Mouse (Mus musculus) G1E (cell line): ENCODE measurements at regions not wholly inside any gene's neighbourhood (a gene's known extent, or its start where the extent isn't known, plus 50 kb on each side); places are given as distances from the start of the nearest gene placed in this dataset.

Experiments used
- ATAC-seq: 2 replicates; pipeline ENCODE4 v1.8.0; 2016; ENCODE audit warnings: mild to moderate bottlenecking; ENCODE audit not compliant: insufficient number of reproducible peaks, poor library complexity, low FRiP score, severe bottlenecking; ENCODE audit errors: extremely low read depth
- DNase-seq: peaks from one replicate; pipeline ENCODE4 v3.0.0; 2012; ENCODE audit warnings: low spot score
- H3K27me3 ChIP-seq: 2 replicates; pipeline ENCODE4 v1.6.1; 2012; ENCODE audit warnings: mild to moderate bottlenecking, low read length, inconsistent platforms; ENCODE audit not compliant: insufficient read depth
- H3K36me3 ChIP-seq: replicated peaks from 2 replicates; pipeline ENCODE3; 2012; ENCODE audit warnings: mild to moderate bottlenecking, inconsistent platforms
- H3K4me1 ChIP-seq: 2 replicates; pipeline ENCODE4 v1.6.1; 2012; ENCODE audit warnings: low read depth, low read length, inconsistent platforms, mixed read lengths; ENCODE audit not compliant: insufficient read depth
- H3K4me3 ChIP-seq: 2 replicates; pipeline ENCODE4 v1.5.1; 2012; ENCODE audit warnings: low read depth, mild to moderate bottlenecking, inconsistent platforms, low read length, moderate library complexity, mixed read lengths
- H3K9me3 ChIP-seq: replicated peaks from 2 replicates; pipeline ENCODE4 v1.6.1; 2012; ENCODE audit warnings: inconsistent platforms
- CTCF ChIP-seq: IDR thresholded peaks from 2 replicates; pipeline ENCODE4 v1.5.1; 2012; ENCODE audit warnings: low read depth, low read length, inconsistent platforms, mixed read lengths
- GATA1 ChIP-seq: IDR thresholded peaks from 2 replicates; pipeline ENCODE4 v1.6.1; 2012; ENCODE audit warnings: borderline replicate concordance, low read length, inconsistent platforms, mixed read lengths
- GATA2 ChIP-seq: IDR thresholded peaks from 2 replicates; pipeline ENCODE4 v1.6.1; 2012; ENCODE audit warnings: low read depth, low read length, inconsistent platforms, borderline replicate concordance
- POLR2AphosphoS5 ChIP-seq: IDR thresholded peaks from 2 replicates; pipeline ENCODE4 v1.6.1; 2012; ENCODE audit warnings: low read depth, low read length, inconsistent platforms; ENCODE audit not compliant: insufficient replicate concordance
- TAL1 ChIP-seq: conservative IDR thresholded peaks from 2 replicates; pipeline ENCODE4 v1.6.1; 2012; ENCODE audit warnings: low read depth, low read length, inconsistent platforms, mixed read lengths

GRCm38 (mm10) chr17:49189765-49190164, 238.4 kb upstream of the Mocs1 start:
- no peak for ATAC-seq
- Histone ChIP-seq H3K27me3 (no peaks in the 10 kb centered on the region), H3K9me3 (peaks cover 89% of the 10 kb centered on the region), H3K4me3 (no peak overlapping the region), H3K4me1 (no peaks in the 10 kb centered on the region), H3K36me3 (no peaks in the 10 kb centered on the region)
- TF ChIP-seq GATA2 (no peak), TAL1 (no peak)
- no peak for DNase-seq

GRCm38 (mm10) chr17:49190337-49190736, 237.8 kb upstream of the Mocs1 start:
- ATAC-seq (no peak), DNase-seq (no peak)
- Histone ChIP-seq H3K9me3 (peaks cover 87% of the 10 kb centered on the region), H3K4me3 (no peak overlapping the region), H3K27me3 (no peaks in the 10 kb centered on the region), H3K4me1 (no peaks in the 10 kb centered on the region), H3K36me3 (no peaks in the 10 kb centered on the region)
- TF ChIP-seq TAL1: no peak
- no peak for TF ChIP-seq CTCF
- TF ChIP-seq GATA2: no peak
- TF ChIP-seq GATA1: no peak
- no peak for TF ChIP-seq POLR2AphosphoS5

- H3K4me3 ChIP-seq: no peak overlapping the region
- H3K36me3 ChIP-seq: no peaks in the 10 kb centered on the region
- TF ChIP-seq GATA1 (no peak), POLR2AphosphoS5 (no peak), CTCF (no peak), TAL1 (no peak), GATA2 (no peak)
- H3K9me3 ChIP-seq: peaks cover 63% of the 10 kb centered on the region
- ATAC-seq (no peak), DNase-seq (no peak)
- H3K4me1 ChIP-seq: no peaks in the 10 kb centered on the region
- H3K27me3 ChIP-seq: no peaks in the 10 kb centered on the region
These were observed 232.0 kb upstream of the Mocs1 start for GRCm38 (mm10) chr17:49196046-49196684.

GRCm38 (mm10) chr17:49201495-49201894, 226.7 kb upstream of the Mocs1 start:
- Histone ChIP-seq H3K4me1 (no peaks in the 10 kb centered on the region), H3K4me3 (no peak overlapping the region), H3K9me3 (peaks cover 68% of the 10 kb centered on the region), H3K27me3 (no peaks in the 10 kb centered on the region), H3K36me3 (no peaks in the 10 kb centered on the region)
- DNase-seq (no peak), ATAC-seq (no peak)
- TF ChIP-seq TAL1: no peak
- no peak for TF ChIP-seq CTCF
- TF ChIP-seq POLR2AphosphoS5: no peak
- TF ChIP-seq GATA1: no peak
- TF ChIP-seq GATA2: no peak

- ATAC-seq (no peak), DNase-seq (no peak)
- Histone ChIP-seq H3K36me3 (no peaks in the 10 kb centered on the region), H3K9me3 (peaks cover 85% of the 10 kb centered on the region), H3K4me1 (no peaks in the 10 kb centered on the region), H3K27me3 (no peaks in the 10 kb centered on the region), H3K4me3 (no peak overlapping the region)
- TF ChIP-seq GATA2 (no peak), GATA1 (no peak), POLR2AphosphoS5 (no peak), CTCF (no peak), TAL1 (no peak)
These were observed 223.1 kb upstream of the Mocs1 start for GRCm38 (mm10) chr17:49205095-49205494.

GRCm38 (mm10) chr17:49205564-49205963, 222.6 kb upstream of the Mocs1 start:
- ATAC-seq (no peak), DNase-seq (no peak)
- Histone ChIP-seq H3K27me3 (no peaks in the 10 kb centered on the region), H3K4me1 (no peaks in the 10 kb centered on the region), H3K36me3 (no peaks in the 10 kb centered on the region), H3K4me3 (no peak overlapping the region), H3K9me3 (peaks cover 85% of the 10 kb centered on the region)
- TF ChIP-seq GATA2 (no peak), POLR2AphosphoS5 (no peak), TAL1 (no peak), GATA1 (no peak), CTCF (no peak)
